Mouse (Mus musculus) spleen, adult 2 months (tissue): Measurements from ENCODE around the gene Pacrg.

Experiments
- CTCF ChIP-seq: fragments of 200-500 bp; IDR thresholded peaks from 2 replicates; pipeline ENCODE4 v1.5.1; 2011; ENCODE audit warnings: mild to moderate bottlenecking, inconsistent platforms; ENCODE audit not compliant: insufficient read depth, insufficient read length, insufficient replicate concordance; ENCODE audit errors: extremely low read depth
- POLR2A ChIP-seq: fragments of 200-500 bp; IDR thresholded peaks from 2 replicates; pipeline ENCODE4 v1.6.1; 2011; ENCODE audit warnings: low read depth, low read length, inconsistent platforms

DNA sequence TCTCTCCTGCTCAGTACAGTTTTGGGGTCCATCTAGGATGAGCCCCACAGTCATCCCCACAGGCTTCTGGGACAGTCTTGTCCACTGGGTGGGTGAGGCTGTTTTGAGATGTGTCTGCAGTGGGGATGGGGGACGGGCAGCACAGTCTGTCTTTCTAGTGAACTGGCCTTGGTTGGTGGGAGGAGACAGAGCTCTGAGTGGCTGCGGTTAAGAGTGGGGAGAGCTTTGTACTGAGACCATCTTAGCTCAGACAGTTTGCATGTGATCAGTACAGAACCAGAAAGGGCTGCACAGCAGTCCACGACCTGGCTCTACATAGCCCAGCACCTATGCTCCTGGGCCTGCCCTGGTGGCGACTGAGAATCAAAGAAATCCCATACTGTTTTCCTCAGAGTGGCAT lies 446.3 kb downstream of the Pacrg start:
- TF ChIP-seq CTCF, result no peak
- no peak for TF ChIP-seq POLR2A
